Mouse (Mus musculus) gastrocnemius, adult 8-10 months (tissue): ENCODE measurements around the gene Parp4. TPM values are rescaled to one million over a fixed set of nuclear protein-coding genes. Genes with fewer than 3 reads are reported as not detected.
A peak's percentile ranks its signal among the peaks of the same experiment; 100 is the strongest.

ENCODE experiments used
- DNase-seq, 2 experiments: peaks; one replicate each; pipeline ENCODE4 v3.0.0; 2022; ENCODE audit warnings: low spot score in 2 of 2
- total RNA-seq, 4 experiments: library from RNA; stranded (reverse); gene quantifications; 2 replicates each; pipeline ENCODE4 v1.2.4; 2022

The Parp4 gene
- 10 to 100 TPM; 16.3 to 20.7 (median 20.6) TPM for total RNA-seq

GRCm38 (mm10) chr14:56575416-56575815 is at the start of gene Parp4, which contains the start of gene Cenpj:
Gene Parp4 (plus strand): TSS chr14:56575619.
Gene Cenpj (minus strand): TSS chr14:56575425.
- DNase-seq = peak; percentile 86 to 88

GRCm38 (mm10) chr14:56530788-56531187 is 44.6 kb upstream of the Parp4 start:
- no peak for DNase-seq

GRCm38 (mm10) chr14:56544946-56545345 is 30.5 kb upstream of the Parp4 start:
- DNase-seq = no peak

GRCm38 (mm10) chr14:56545491-56545890 is 29.9 kb upstream of the Parp4 start:
- DNase-seq = no peak

GRCm38 (mm10) chr14:56550960-56551359 is 24.5 kb upstream of the Parp4 start:
- no peak for DNase-seq

GRCm38 (mm10) chr14:56552924-56553323 is 22.5 kb upstream of the Parp4 start:
- DNase-seq = no peak

- DNase-seq = no peak
Observed at GRCm38 (mm10) chr14:56553331-56553730, 22.1 kb upstream of the Parp4 start.

GRCm38 (mm10) chr14:56554716-56555115 is 20.7 kb upstream of the Parp4 start:
- no peak for DNase-seq

- DNase-seq = no peak
Observed at GRCm38 (mm10) chr14:56559134-56559533, 16.3 kb upstream of the Parp4 start.

- DNase-seq = no peak
Observed at GRCm38 (mm10) chr14:56567476-56567875, 7.9 kb upstream of the Parp4 start.

- DNase-seq = no peak
Observed at GRCm38 (mm10) chr14:56569041-56569440, 6.4 kb upstream of the Parp4 start.

GRCm38 (mm10) chr14:56571310-56572093 is 3.9 kb upstream of the Parp4 start:
- DNase-seq = peak; percentile 93 to 96

GRCm38 (mm10) chr14:56572546-56572945 is 2.9 kb upstream of the Parp4 start:
- no peak for DNase-seq

GRCm38 (mm10) chr14:56575969-56576901 is 816 bp downstream of the Parp4 start:
- no peak for DNase-seq

- no peak for DNase-seq
Observed at GRCm38 (mm10) chr14:56579011-56579410, 3.6 kb downstream of the Parp4 start.

- DNase-seq = no peak
Observed at GRCm38 (mm10) chr14:56581117-56581516, 5.7 kb downstream of the Parp4 start.

GRCm38 (mm10) chr14:56582294-56582693 is 6.9 kb downstream of the Parp4 start:
- DNase-seq = no peak

GRCm38 (mm10) chr14:56592191-56592590 is 16.8 kb downstream of the Parp4 start:
- DNase-seq = no peak

- DNase-seq = no peak
Observed at GRCm38 (mm10) chr14:56594811-56595210, 19.4 kb downstream of the Parp4 start.

- peak in 1 of 2 experiments; percentile 36 for DNase-seq
Observed at GRCm38 (mm10) chr14:56598759-56599158, 23.3 kb downstream of the Parp4 start.

- DNase-seq = no peak
Observed at GRCm38 (mm10) chr14:56602069-56602468, 26.6 kb downstream of the Parp4 start.

GRCm38 (mm10) chr14:56604438-56604837 is 29.0 kb downstream of the Parp4 start:
- DNase-seq = no peak
